Mouse (Mus musculus) kidney, postnatal 14 days (tissue): Measurements from ENCODE around the gene Wdr37.
A peak's percentile ranks its signal among the peaks of the same experiment; 100 is the strongest.
"Not testable (repeated sequence)": the region's sequence is repeated elsewhere in the genome, so short reads cannot be mapped to it uniquely, and the experiment has no call there.

ENCODE experiments used
- DNase-seq: peaks from one replicate; pipeline ENCODE4 v3.0.0; 2022; ENCODE audit warnings: mixed read lengths

The Wdr37 gene

DNA sequence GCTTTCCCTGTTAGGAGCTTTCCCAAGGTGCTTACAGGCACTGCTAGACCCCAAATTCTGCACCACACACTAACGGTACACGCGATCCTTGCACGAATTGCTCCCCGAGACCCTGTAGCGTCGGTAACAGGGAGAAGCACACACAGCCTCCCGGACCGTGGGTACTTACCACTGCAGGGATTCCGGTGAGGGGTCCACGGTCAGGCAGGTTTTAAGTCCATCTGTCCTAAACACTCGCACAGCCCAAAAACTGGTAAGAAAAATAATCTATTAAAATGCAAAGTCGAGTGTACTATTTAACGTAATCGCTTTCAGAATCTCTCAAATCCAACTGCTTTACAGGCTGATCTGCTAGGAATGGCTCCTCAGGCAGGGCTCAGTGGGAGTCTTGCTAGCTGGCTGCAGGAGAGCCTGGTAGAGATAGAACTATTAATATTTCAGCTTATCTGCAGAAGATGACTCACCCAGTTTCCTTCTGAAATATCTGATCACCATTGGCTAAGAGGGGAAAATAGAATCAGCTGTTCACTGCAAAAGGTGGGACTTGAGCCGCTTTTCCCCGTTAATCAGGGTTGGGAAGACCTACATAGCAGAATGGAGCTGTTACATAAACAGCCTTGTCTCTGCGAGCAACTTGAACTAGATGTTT, at the start of gene Wdr37:
Gene Wdr37 (minus strand): TSS at position 596 of the 649 bp plus-strand sequence.
- DNase-seq = peak; percentile 39

DNA sequence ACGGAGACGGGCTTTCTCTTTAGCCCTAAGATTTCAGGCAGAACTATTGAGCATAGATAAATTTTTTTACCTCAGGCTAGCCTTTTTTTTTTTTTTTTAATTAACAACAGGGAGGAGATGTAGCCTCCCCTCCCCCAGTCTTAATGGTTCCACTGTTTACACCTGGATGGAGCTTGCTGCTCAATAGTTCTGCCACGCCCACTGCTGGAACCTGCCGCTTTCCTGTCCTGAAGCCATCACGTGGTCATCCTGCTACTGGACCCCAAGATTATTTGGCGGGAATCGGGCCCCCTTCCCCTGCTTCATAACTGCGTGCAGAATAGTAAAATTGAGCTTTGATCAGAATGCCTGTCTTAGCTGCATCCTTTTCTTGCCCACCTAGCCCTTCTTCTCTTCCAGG, 42.2 kb upstream of the Wdr37 start:
- not testable (repeated sequence) for DNase-seq

DNA sequence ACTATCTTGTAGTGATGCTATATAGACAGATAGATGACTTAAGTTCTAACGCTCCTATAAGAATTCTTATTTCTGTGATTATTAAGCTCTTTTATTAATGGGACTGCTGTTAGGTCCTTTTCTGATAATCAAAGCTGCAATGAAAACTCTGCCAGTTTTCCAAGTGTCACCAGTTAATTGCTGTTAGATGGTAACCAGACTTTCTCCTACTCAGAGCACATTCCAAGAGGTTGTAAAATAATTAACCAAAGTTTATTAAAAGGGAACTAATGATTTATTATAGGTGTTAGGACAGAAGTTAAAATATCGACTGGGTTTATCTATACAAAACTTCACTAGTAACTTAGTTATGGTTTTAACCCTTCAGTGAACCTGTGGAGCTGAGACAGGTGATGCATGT, 34.3 kb upstream of the Wdr37 start:
- DNase-seq = not testable (repeated sequence)

DNA sequence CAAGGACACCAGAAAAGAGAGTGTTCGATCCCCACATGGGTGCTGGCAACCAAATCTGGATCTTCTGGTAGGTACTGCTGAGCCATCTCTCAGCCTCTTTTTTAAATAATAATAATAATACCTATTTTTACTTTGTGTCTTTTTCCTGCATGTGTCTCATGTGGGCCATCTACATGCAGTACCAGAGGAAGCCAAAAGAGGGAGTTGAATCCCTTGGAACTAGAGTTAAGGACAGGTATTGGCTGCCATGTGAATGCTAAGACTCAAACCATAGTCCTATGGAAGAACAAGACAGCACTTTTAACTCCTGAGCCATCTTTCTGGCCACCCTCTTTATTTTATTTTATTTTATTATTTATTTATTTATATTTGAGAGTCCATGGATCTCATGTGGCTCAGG, 16.9 kb upstream of the Wdr37 start:
- peak; percentile 10 for DNase-seq

DNA sequence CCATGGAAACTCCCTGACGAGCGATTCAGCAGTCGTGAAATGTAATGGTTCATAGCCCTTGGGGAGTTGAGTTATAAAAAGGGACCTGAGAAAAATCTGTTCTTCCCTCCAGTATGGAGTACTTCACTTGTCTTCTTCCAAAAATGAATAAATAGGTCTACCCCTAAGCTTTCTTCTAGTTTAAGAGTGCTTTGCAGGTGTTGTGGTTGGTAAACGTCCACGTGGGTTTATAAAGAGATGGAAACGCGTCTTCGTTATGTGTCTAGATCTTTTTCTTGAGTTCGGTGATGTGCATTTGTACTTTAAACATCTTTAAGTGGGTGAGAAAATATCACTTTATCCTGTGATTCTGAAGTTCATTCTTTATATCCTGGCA, 14.5 kb upstream of the Wdr37 start:
- no peak for DNase-seq

DNA sequence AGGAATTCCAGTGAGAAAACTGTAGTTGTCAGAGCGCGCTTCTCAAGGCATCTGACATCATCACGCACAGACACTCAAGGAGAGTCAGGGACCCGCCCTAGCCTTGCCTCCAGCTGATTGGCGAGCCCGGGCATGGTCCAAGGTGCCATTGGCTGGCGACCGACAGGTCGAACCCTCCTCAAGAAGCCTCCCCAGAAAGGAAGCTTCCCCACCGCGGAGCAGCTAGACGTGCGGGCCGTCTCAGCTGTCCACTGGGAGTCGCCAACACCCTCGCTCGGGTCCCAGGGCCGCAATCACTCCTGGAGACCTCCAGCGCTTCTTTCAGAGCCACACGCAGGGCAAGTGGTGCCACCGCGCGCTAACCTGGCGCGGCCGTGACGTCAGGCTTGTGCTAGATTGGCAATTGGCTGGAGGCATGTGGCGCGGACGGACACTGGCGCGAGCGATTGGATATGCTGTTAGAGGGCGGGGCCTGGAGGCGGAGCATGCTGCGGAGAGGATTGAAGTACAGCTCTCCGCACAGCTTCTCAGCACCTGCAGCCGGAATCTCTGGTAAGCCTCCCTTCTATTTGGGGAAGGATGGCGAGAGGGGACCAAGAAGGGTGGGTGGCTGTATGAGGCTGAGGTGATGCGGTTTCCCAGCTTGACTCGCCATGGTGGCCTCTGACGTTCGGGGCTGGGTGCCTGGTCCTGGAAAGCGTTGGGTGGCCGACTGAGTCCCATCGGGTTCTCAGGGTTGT, 13.9 kb upstream of the Wdr37 start, which contains the start of gene Idi1:
Gene Idi1 (plus strand): TSS at position 57 of the 740 bp plus-strand sequence.
- peak; percentile 97 for DNase-seq

DNA sequence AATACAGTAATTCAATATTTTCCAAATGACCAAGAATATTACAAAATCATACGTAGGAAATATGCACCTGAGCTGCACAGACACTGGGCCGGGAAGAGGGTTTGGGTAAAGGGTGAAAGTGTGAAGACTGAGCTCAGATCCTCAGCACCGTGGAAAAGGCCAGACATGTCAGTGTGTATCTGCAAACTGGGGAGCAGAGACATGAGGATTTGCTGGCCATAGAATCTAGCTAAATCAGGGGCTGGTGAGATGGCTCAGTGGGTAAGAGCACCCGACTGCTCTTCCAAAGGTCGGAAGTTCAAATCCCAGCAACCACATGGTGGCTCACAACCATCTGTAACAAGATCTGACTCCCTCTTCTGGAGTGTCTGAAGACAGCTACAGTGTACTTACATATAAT, 12.2 kb upstream of the Wdr37 start:
- DNase-seq = not testable (repeated sequence)

DNA sequence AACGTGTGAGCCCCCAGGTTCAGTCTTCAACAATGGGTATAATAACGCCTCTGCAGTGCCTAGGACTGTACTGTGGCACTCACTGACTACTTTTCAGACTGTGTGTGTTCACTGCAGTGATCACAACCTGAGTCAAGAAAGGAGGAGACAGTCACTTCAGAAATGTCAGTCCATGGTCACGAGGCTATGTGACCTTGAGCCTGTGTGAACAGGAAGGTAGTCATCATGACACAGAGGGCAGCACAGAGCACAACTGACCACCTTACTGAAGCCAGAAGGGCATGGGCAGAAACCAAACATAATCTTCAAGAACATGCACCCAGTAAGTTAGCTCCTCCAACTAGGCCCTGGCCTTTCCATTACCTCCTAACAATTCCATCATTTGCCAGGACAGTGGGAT, 9.9 kb upstream of the Wdr37 start:
- DNase-seq = no peak

DNA sequence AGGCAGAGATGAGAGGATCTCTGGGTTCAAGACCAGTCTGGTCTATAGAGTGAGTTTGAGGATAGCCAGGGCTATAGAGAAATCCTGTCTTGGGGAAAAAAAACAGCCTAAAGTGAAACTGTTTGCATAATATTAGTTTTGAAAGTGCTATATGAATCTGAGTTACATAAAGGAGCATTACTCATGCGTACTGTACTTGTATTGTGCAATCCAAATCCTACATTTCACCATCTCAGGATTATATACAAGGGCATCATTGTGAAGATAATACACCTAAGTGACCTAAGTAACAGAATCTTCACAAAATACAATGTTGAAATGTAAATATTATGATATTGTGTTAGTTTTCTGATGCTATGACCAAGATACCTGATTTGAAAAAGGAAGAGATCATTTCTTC, 2.1 kb upstream of the Wdr37 start:
- DNase-seq = no peak

DNA sequence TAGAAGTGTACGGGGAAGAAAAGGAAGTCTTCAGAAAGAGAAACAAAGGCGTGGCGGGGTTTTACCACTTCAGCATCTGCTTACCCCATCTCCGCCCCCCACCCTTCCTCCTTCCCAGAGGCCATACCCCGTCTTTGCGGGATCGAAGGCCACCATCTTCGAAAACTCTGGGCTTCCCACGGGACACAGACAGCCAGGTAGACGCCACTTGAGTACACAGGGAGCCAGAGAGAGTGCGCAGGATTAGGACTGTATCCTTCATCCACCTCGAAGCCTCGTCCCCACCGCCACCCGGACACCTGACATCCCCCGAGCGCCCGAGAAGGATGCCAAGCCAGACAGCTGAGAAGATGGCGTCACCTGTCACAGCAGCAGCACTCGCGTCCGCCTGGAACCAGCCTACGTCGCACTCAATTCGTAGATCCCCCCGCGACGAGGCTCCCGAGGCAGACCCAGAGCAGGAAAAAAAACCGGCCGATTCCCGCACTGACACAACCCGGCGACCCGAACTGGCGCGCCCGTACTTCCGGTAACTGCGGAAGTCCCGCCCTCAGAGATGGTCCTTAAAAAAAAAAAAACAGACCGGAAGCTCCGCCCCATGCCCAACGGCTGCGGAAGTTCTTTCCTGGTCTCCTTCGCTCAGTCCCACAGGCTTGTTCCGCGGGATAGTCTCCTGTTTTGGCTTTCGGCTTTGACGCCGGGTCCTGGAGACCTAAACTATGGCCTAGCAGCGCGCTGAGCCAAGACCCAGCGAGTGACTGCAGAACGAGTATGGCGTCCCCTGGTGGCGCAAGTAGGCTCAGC, 997 bp downstream of the Wdr37 start:
- peak; percentile 94 for DNase-seq

DNA sequence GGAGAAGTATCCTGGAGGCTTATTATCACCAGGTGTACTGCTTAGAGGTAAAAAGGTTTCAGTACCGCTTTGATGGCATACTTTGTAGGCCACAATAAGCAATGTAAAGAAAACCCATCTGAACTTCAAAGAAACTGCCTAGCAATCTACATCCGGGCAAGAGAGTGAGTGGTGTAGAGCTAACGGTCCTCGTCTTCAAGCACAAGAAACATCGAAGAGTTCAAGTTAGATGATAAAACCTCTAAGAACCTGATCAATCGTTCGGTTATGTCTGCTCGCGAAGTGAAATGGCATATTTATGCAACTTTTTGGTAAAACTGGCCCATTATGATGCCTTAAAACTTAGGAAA, 1.6 kb downstream of the Wdr37 start:
- peak; percentile 11 for DNase-seq

DNA sequence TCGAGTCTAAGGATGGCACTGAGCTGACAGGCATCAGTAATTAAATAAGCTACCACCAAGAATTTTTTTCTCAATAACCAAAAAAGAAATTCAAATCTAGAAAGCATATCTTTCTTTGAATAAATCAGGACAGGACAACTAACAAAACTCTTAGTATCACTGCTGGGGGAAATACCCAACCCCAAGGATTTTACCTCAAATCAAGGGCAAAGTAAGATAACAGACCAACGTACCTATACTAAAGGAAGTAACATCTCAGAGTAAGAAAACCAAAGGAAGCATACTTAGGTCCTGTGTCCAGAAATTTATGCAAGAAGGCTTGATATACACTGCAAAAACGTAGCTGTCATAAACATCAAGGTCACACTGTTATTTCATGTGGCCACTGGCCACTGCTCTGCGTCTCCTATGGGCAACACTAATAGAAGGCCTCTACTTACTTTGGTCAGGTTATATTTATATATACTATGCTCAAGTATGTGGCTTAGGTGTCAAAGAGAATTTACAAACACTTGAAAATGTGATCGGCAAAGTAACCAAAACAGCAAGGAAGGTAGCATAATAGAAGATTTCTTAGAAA, 2.0 kb downstream of the Wdr37 start:
- DNase-seq = no peak

DNA sequence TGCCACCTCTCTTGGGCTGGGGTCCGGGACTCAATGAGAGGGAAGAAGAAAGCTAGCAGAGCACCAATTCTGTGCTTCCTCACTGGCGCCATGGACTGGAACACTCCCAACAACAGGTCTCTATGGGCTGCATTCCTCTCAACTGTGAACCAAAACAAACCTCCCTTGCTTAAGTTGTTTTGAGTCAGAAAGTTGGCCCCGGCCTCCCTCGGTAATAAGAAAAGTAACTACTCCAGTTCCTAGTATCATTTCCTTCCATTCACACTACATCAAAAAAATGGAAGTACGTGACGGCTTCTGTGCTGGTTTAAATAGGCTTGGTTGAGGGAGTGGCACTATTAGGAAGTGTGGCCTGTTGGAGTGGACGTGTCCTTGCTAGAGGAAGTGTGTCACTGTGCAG, 5.1 kb downstream of the Wdr37 start:
- peak; percentile 47 for DNase-seq

DNA sequence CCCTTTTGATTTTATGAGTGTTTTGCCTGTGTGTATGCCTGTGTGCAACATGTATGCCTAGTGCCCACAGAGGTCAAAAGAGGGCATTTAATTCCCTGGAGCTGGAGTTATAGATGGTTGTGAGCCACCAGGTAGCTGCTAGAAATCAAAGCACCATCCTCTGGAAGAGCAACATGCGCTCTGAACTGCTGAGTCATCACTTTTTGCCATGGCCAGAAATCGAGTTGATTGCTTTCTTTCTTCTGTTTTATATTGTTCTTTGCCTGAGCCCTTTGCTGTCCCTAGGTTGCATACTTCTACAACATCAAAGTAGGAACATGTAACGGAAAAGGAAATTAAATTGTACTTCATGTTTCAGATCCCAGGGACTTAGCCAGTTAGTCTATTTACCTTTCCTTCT, 6.7 kb downstream of the Wdr37 start:
- no peak for DNase-seq

DNA sequence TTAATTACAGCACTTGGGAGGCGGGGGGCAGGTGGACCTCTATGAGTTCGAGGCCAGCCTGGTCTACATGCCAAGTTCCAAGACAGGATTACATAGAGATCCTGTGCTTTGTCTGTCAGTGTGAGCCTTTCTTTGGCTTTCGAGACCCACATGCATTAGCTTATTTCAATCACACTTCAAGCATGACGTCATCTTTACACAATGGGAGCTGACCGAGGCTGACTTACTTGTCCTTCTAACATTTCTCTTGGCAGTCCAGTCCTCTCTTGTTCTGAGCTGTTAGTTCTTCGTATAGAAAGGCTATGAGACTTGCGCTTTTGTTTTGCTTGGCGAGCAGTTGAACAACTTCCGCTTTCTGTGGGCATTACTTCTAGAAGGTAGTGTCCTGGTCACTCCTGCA, 10.8 kb downstream of the Wdr37 start:
- DNase-seq = no peak

DNA sequence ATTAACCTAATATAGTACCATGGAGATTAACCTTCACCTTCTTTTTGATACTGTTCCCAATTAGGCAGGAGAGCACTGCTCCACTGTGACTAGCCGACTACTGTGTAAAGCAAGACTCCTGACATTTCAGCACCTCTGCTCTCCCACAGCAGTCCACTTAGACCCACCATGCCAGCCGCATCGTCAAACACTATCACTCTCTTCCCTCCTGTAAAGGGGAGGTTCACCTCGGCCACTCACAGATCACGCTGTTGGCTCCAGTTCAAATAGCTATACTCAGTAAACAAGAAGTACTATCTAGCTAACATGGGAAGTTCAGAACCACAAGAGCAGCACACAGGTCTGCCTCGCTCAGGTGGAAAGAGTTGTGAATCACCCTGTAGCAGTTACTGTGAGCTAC, 13.3 kb downstream of the Wdr37 start:
- no peak for DNase-seq

DNA sequence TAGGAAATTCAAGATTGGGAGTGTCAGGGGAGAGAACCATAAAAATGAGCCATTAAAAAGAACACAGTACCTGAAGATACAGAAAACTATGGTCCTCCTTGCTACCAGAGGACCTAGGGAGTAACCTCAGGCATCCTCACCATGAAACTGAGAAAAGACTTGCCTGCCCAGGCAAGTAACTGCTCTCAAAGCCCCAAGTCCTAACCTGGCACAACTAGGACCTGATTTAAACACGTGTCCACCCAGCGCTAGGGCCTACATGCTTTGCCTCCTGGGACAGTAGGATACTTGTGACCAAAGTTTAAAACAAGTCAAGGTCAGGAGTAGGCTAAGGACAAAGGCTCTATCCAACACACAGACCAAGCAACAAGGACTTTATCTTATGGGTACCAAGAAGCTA, 16.9 kb downstream of the Wdr37 start:
- DNase-seq = no peak

DNA sequence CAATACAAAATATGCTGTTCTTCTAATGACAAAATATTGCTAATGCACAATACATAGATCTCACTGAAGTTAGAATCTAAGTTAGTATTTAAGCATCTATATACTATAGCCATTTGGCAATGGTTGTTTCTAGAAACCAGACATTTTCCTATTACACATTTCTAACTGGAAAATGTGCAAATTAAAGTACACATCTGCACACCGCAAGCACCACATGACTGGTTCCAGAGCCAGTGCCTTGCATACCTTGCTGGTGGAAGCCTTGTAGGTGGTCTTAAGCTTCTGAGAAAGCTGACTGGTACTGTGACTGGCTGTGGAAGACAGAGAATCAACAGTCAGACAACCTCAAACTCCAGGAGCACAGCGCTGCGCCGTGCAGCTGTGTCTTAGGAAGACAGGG, 18.3 kb downstream of the Wdr37 start:
- no peak for DNase-seq

DNA sequence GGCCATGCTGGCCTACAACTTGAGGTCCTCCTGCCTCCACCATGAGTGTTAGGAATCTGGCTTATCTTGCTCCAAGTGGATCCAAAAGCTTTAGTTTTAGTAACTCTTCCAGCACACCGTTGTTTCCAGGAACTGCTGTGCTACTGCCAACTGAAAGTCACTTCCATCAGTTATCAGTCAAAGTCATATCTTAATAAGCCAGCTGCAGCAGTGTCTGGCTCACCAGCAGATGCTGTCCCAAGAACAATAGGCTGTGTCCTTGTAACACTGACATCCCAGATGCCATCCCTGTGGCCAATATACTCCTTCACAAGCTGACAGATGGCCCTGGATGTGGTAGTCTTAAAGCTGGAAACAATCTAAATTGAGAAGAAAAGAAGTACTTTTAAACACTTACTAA, 22.4 kb downstream of the Wdr37 start:
- no peak for DNase-seq

DNA sequence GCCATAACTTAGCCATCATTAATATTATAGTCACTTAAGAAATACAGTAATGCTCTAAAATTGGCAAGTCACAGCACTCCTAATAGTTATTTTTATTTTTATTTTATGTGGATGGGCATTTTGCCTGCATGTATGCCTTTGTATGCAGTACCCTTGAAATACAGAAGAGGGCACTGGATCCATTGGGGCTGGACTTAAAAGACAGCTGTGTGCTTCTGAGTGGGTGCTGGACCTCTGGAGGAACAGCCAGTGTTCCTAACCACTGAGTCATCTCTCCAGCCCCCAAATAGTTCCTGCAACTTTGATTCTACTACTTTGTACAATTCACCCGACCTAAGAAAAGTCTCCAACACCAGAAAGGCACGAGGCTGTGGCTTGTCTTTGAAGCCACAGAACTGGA, 24.0 kb downstream of the Wdr37 start:
- peak; percentile 39 for DNase-seq

DNA sequence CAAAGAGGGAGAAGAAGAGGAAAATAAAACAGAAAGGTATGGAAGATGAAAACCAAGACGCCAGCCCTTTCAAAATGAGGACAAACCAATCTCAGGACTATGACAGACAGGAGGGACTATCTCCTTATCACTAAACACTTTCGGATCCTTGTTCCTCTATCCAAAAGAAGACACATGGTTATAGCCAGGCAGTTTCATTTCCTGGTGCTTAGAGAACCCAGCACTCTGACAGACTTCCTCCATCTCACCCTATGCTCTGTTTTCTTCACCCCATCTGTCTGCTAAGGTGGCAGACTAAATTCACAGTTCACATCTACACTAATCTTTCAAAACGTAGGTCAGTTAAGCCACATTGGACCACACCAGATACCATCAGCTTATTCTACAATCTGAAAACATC, 29.4 kb downstream of the Wdr37 start:
- DNase-seq = no peak

DNA sequence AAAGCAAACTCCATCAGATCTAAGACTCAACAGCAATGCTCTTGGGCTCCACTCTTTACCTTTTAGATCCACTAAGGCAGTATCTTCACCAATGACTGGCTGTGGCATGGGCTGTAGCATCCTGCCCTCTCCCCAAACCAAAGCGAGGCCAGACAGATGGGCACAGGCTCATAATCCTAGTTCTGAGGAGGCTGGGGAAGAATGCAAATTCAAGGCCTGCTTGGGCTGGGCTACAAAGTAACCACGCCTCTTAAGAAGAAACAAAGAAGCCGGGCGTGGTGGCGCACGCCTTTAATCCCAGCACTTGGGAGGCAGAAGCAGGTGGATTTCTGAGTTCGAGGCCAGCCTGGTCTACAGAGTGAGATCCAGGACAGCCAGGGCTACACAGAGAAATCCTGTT, 29.9 kb downstream of the Wdr37 start:
- not testable (repeated sequence) for DNase-seq

DNA sequence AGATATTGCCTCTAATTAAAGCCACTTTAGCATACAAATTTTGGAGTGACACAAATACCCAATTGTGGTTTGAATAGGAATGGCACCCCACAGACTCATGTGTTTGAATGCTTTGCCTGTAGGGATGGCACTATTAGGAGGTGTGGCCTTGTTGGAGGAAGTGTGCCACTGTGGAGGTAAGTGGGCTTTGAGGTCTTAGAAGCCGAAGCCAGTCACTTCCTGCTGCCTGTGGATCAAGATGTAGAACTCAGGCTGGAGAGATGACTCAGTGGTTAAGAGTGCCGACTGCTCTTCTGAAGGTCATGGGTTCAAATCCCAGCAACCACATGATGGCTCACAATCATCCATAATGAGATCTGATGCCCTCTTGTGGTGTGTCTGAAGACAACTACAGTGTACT, 30.8 kb downstream of the Wdr37 start:
- no peak for DNase-seq

DNA sequence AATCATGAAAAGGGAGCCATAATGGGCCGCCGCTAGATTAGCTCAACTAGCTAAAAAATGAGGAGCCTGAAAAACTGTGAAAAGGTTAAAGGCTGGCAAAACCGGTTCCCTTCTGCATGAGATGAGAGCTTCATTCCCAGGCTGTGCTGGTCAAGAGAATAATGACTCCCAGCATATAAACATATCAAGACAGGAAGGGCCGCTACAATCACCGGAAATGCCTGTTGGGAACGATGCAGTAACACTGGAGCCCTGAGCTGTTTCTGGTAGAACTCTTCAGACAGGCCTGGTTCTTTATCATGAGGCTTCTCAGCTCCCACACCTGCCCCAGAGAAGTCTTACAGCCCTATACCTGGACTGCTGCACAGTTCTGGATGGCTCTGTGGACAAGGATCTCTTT, 31.8 kb downstream of the Wdr37 start:
- DNase-seq = peak; percentile 60
